In genomic region chr1:95003900-95004299, GRCm38 (mm10) we compare ENCODE assay signal across 19 mouse cellular contexts.
A peak's percentile ranks its signal among the peaks of the same experiment; 100 is the strongest.
DNase-seq lines count a peak whose midpoint lies in the region; ATAC-seq and TF ChIP-seq lines count a peak whose summit lies in the region.
"Had no signal": no experiment of that assay in that cellular context is flagged by ENCODE, and none has a peak within 500 bp of the region (broad histone marks: within the 10 kb centered on the region; RNA-seq: fewer than 3 reads in every experiment).

No protein-coding gene starts in this region.

- H3K9ac ChIP-seq in forebrain, postnatal 0 days: no peak overlapping the region
- H3K9ac ChIP-seq in forebrain, embryonic 13.5 days: no peak overlapping the region
- no peak overlapping the region for H3K9ac ChIP-seq in lung, embryonic 15.5 days
- H3K9ac ChIP-seq in lung, postnatal 0 days (replicated peaks; ENCODE audit: low read depth): no peak overlapping the region
- H3K9ac ChIP-seq: embryonic facial prominence, embryonic 12.5 days; forebrain, embryonic 12.5 days had no signal

- WGBS in forebrain, postnatal 0 days: 81% methylated on average over 4 of the region's 4 CpGs
- 91% methylated on average over 4 of the region's 4 CpGs for WGBS in forebrain, embryonic 13.5 days
- WGBS in lung, embryonic 15.5 days: 36% methylated on average over 4 of the region's 4 CpGs
- 36% methylated on average over 4 of the region's 4 CpGs for WGBS in lung, postnatal 0 days
- WGBS in hindbrain, embryonic 10.5 days: 89% methylated on average over 4 of the region's 4 CpGs

- H3K27ac ChIP-seq in forebrain, postnatal 0 days (ENCODE audit: low read depth, low read length): no peak overlapping the region
- H3K27ac ChIP-seq in forebrain, embryonic 13.5 days: no peak overlapping the region
- no peak overlapping the region for H3K27ac ChIP-seq in lung, embryonic 15.5 days
- H3K27ac ChIP-seq in lung, postnatal 0 days (ENCODE audit: low read length): no peak overlapping the region
- no peak overlapping the region for H3K27ac ChIP-seq in hindbrain, embryonic 10.5 days
- H3K27ac ChIP-seq: embryonic facial prominence, embryonic 10.5 days; embryonic facial prominence, embryonic 12.5 days; forebrain, embryonic 12.5 days had no signal

- no peaks in the 10 kb centered on the region for H3K36me3 ChIP-seq in forebrain, postnatal 0 days (ENCODE audit: insufficient read depth)
- H3K36me3 ChIP-seq in forebrain, embryonic 13.5 days (ENCODE audit: poor library complexity, severe bottlenecking): no peaks in the 10 kb centered on the region
- no peaks in the 10 kb centered on the region for H3K36me3 ChIP-seq in lung, embryonic 15.5 days
- no peaks in the 10 kb centered on the region for H3K36me3 ChIP-seq in lung, postnatal 0 days (ENCODE audit: insufficient read depth, low read length)
- H3K36me3 ChIP-seq in hindbrain, embryonic 10.5 days: no peaks in the 10 kb centered on the region
- H3K36me3 ChIP-seq: embryonic facial prominence, embryonic 10.5 days; embryonic facial prominence, embryonic 12.5 days; forebrain, embryonic 12.5 days had no signal

- no peak overlapping the region for H3K4me2 ChIP-seq in forebrain, postnatal 0 days (ENCODE audit: low read depth)
- H3K4me2 ChIP-seq in forebrain, embryonic 13.5 days: no peak overlapping the region
- H3K4me2 ChIP-seq in lung, embryonic 15.5 days: no peak overlapping the region
- no peak overlapping the region for H3K4me2 ChIP-seq in lung, postnatal 0 days (replicated peaks; ENCODE audit: low read depth, low read length)
- H3K4me2 ChIP-seq: embryonic facial prominence, embryonic 12.5 days; forebrain, embryonic 12.5 days had no signal

- no peak overlapping the region for H3K4me3 ChIP-seq in forebrain, postnatal 0 days (ENCODE audit: low read depth, low read length)
- H3K4me3 ChIP-seq in forebrain, embryonic 13.5 days: no peak overlapping the region
- H3K4me3 ChIP-seq in lung, embryonic 15.5 days: no peak overlapping the region
- H3K4me3 ChIP-seq in lung, postnatal 0 days (ENCODE audit: low read depth, low read length): no peak overlapping the region
- H3K4me3 ChIP-seq in hindbrain, embryonic 10.5 days: no peak overlapping the region
- H3K4me3 ChIP-seq: embryonic facial prominence, embryonic 10.5 days; embryonic facial prominence, embryonic 12.5 days; forebrain, embryonic 12.5 days had no signal

- H3K9me3 ChIP-seq in forebrain, postnatal 0 days (ENCODE audit: low read length): no peaks in the 10 kb centered on the region
- H3K9me3 ChIP-seq in forebrain, embryonic 13.5 days (replicated peaks): no peaks in the 10 kb centered on the region
- no peaks in the 10 kb centered on the region for H3K9me3 ChIP-seq in lung, embryonic 15.5 days
- H3K9me3 ChIP-seq in lung, postnatal 0 days (ENCODE audit: low read length): no peaks in the 10 kb centered on the region
- H3K9me3 ChIP-seq in hindbrain, embryonic 10.5 days: no peaks in the 10 kb centered on the region
- H3K9me3 ChIP-seq: embryonic facial prominence, embryonic 10.5 days; embryonic facial prominence, embryonic 12.5 days; forebrain, embryonic 12.5 days had no signal

- peak; percentile 5 for DNase-seq in forebrain, postnatal 0 days
- no peak for DNase-seq in lung, postnatal 4 days
- DNase-seq in lung, postnatal 0 days (ENCODE audit: low spot score): peak; percentile 5
- no peak for DNase-seq in lung, postnatal 14 days
- DNase-seq in hindbrain, embryonic 10.5 days (ENCODE audit: low spot score): no peak
- DNase-seq: adrenal gland, adult 2 months; adrenal gland, postnatal 10 days; adrenal gland, postnatal 25 days; cerebellum, adult 11-12 months; cerebellum, adult 2 months; cerebellum, adult 9-10 months; cerebellum, postnatal 10 days; cerebellum, postnatal 25 days had no signal

- no peaks in the 10 kb centered on the region for H3K27me3 ChIP-seq in forebrain, postnatal 0 days (ENCODE audit: insufficient read depth, low read length)
- no peaks in the 10 kb centered on the region for H3K27me3 ChIP-seq in forebrain, embryonic 13.5 days
- no peaks in the 10 kb centered on the region for H3K27me3 ChIP-seq in lung, embryonic 15.5 days
- H3K27me3 ChIP-seq in lung, postnatal 0 days (replicated peaks; ENCODE audit: insufficient read depth, low read length): no peaks in the 10 kb centered on the region
- H3K27me3 ChIP-seq in hindbrain, embryonic 10.5 days (ENCODE audit: insufficient read depth, poor library complexity, severe bottlenecking): no peaks in the 10 kb centered on the region
- H3K27me3 ChIP-seq: embryonic facial prominence, embryonic 12.5 days; forebrain, embryonic 12.5 days had no signal

- no peak for ATAC-seq in forebrain, postnatal 0 days
- no peak for ATAC-seq in forebrain, embryonic 13.5 days
- ATAC-seq in lung, embryonic 15.5 days (ENCODE audit: borderline replicate concordance, extremely low read depth, low FRiP score, low TSS enrichment): peak; percentile 67; the same call in 1 of the 2 replicates
- ATAC-seq in lung, postnatal 0 days: no peak
- ATAC-seq: forebrain, embryonic 16.5 days had no signal

- TF ChIP-seq CTCF in forebrain, postnatal 0 days (IDR thresholded peaks at IDR 0.05; ENCODE audit: low read depth): no peak
- no peak for TF ChIP-seq CTCF in lung, postnatal 0 days (IDR thresholded peaks at IDR 0.05)

- no peak for TF ChIP-seq EP300 in lung, postnatal 0 days (IDR thresholded peaks at IDR 0.05)

- H3K4me1 ChIP-seq in forebrain, postnatal 0 days (ENCODE audit: insufficient read depth): no peaks in the 10 kb centered on the region
- no peaks in the 10 kb centered on the region for H3K4me1 ChIP-seq in forebrain, embryonic 13.5 days
- no peaks in the 10 kb centered on the region for H3K4me1 ChIP-seq in lung, embryonic 15.5 days
- no peaks in the 10 kb centered on the region for H3K4me1 ChIP-seq in lung, postnatal 0 days (ENCODE audit: insufficient read depth, low read depth, low read length)
- no peaks in the 10 kb centered on the region for H3K4me1 ChIP-seq in hindbrain, embryonic 10.5 days (replicated peaks)
- H3K4me1 ChIP-seq: embryonic facial prominence, embryonic 10.5 days; embryonic facial prominence, embryonic 12.5 days; forebrain, embryonic 12.5 days had no signal

Comparison
In these comparisons a context has a peak if more than half of its experiments do, and no peak if none do; other contexts are left out.
1. DNase-seq: peak in forebrain, postnatal 0 days (single experiment) and lung, postnatal 0 days (single experiment); none in lung, postnatal 4 days (0 of 2), lung, postnatal 14 days (single experiment) and hindbrain, embryonic 10.5 days (single experiment).